Mouse (Mus musculus): Measurements from ENCODE around the gene Mslnl. TPM values are rescaled to one million over a fixed set of nuclear protein-coding genes. Genes with fewer than 3 reads are reported as not detected.

The Mslnl gene
- polyA plus RNA-seq, 1 experiment = 0.65 TPM

DNA sequence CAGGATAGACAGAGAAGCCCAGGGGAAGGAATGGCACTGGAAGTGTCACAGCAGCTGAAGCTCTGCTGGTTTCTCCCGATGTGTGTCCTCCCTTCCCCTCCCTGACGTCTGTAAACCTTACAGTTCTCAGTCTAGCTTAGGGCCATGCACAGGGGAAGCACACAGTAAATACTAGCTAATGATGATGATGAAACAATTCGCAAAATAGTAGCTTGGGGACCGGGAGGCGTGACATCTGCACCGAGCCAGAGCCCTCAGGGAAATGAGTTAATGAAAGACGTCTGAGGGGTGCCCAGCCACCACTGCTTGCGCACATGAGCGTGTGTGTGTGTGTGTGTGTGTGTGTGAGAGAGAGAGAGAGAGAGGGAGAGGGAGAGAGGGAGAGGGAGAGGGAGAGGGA, 33.5 kb downstream of the Mslnl start:
- TF ChIP-seq CTCF (IDR thresholded peaks at IDR 0.05; ENCODE audit: control insufficient read depth, insufficient read depth, insufficient replicate concordance, low read depth, low read length) = no peak
- no peak for TF ChIP-seq POLR2A (IDR thresholded peaks at IDR 0.05; ENCODE audit: control insufficient read depth, low read depth, low read length)
- Histone ChIP-seq H3K27ac (ENCODE audit: control insufficient read depth, insufficient read depth, low read depth, low read length) (no peak overlapping the region), H3K4me3 (ENCODE audit: control insufficient read depth, low read depth, low read length) (no peak overlapping the region), H3K27me3 (ENCODE audit: control insufficient read depth, insufficient read depth, low read length) (no peaks in the 10 kb centered on the region), H3K36me3 (ENCODE audit: control insufficient read depth, insufficient read depth, low read length) (no peaks in the 10 kb centered on the region), H3K4me1 (ENCODE audit: control insufficient read depth, insufficient read depth, low read length) (peaks cover 3% of the 10 kb centered on the region)

DNA sequence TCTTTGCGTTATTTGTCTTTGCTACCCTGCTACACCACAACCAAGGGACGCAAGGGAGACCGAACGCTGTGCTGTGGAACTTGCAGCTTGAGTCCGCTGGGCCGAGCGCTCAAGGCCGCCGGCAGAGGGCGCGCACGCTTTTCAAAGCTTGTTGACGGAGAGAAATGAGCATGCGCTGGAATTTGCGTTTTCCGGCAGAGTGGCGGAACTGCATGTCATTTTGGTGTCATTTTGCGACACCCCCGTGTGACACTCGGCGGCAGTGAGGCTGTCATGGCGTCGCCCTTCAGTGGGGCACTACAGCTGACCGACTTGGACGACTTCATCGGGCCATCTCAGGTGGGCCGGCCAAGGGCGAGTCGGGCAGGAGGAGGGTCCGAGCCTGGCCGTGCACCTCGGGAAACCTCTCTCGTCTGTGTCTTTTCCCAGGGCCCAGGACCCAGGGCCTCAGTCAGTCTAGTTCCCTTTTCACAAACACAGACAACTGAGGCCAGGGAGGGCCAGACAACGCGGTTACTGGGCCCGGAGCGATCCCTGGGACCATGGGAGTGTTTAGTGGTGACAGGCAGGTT, 37.8 kb downstream of the Mslnl start, which contains the start of gene Narfl:
TSS of gene Narfl (plus strand) at position 228 of the 572 bp plus-strand sequence.
- Histone ChIP-seq H3K27ac (ENCODE audit: control insufficient read depth, insufficient read depth, low read depth, low read length) (no peak within 1 kb of the TSS), H3K27me3 (ENCODE audit: control insufficient read depth, insufficient read depth, low read length) (no peaks in the 10 kb centered on the region), H3K4me1 (ENCODE audit: control insufficient read depth, insufficient read depth, low read length) (peaks cover 5% of the 10 kb centered on the region), H3K4me3 (ENCODE audit: control insufficient read depth, low read depth, low read length) (peak within 1 kb of the TSS; percentile 92), H3K36me3 (ENCODE audit: control insufficient read depth, insufficient read depth, low read length) (peaks cover 2% of the 10 kb centered on the region; the same call in 1 of the 2 replicates)
- TF ChIP-seq CTCF (IDR thresholded peaks at IDR 0.05; ENCODE audit: control insufficient read depth, insufficient read depth, insufficient replicate concordance, low read depth, low read length) (peak; percentile 95; the same call in 1 of the 2 replicates), POLR2A (IDR thresholded peaks at IDR 0.05; ENCODE audit: control insufficient read depth, low read depth, low read length) (peak; percentile 62; the same call in 1 of the 2 replicates)

DNA sequence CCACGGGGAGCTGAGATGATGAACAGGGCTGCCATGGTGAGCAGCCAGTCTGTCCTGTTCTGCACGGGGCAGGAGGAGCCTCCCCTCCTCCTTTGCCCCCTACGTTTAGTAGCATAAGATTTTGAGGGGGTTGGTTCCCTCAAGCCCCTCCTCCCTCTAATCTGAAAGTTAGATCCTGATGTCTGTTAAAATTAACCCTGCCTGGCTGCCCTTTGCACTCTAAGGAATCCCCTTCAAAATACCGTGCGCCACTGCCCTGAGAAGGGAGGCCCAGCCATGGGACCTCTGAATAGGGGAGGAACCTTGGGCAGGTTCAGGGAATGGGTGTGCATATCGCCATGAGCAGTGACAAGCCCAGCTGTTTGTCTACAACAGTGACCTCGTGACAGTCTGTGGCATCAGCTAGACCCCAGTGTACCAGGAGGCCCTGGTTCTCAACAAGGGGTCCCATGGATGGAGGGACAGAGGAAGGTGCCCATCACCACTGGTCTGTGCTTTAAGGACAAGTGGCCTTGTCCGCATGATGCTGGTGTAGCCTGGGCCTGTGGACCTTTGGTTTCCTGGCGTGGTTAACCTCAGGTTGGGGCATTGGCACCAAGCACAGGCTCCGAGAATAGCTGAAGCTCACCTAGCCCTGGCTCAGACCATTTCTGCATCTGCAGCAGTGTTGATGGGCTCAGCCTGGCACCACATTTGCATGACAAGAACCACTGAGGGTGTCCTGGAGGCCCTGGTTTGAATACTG, 39.6 kb downstream of the Mslnl start:
- Histone ChIP-seq H3K4me1 (ENCODE audit: control insufficient read depth, insufficient read depth, low read length) (peaks cover 5% of the 10 kb centered on the region), H3K27me3 (ENCODE audit: control insufficient read depth, insufficient read depth, low read length) (no peaks in the 10 kb centered on the region), H3K36me3 (ENCODE audit: control insufficient read depth, insufficient read depth, low read length) (peaks cover 2% of the 10 kb centered on the region; the same call in 1 of the 2 replicates), H3K4me3 (ENCODE audit: control insufficient read depth, low read depth, low read length) (no peak overlapping the region), H3K27ac (ENCODE audit: control insufficient read depth, insufficient read depth, low read depth, low read length) (no peak overlapping the region)
- TF ChIP-seq CTCF (IDR thresholded peaks at IDR 0.05; ENCODE audit: control insufficient read depth, insufficient read depth, insufficient replicate concordance, low read depth, low read length) (no peak), POLR2A (IDR thresholded peaks at IDR 0.05; ENCODE audit: control insufficient read depth, low read depth, low read length) (no peak)

DNA sequence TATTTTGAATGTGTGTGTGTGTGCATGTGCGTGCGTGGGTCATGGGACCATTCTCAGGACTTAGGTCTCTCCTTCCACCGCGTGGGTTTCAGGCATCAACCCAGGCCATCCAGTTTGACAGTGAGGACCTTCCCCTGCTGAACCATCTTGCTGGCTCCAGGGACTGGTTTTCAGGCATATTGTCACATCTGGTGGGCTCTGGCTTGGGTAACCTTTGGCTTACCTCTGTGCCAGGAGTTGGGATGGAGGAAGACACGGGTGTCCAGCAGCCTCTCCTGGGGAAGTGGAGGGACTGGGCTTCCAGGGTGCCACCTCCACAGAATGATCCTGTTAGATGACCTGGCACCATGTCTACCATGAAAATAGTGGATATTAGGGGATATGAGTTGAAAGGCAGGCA, 42.1 kb downstream of the Mslnl start:
- H3K36me3 ChIP-seq (ENCODE audit: control insufficient read depth, insufficient read depth, low read length) = peaks cover 5% of the 10 kb centered on the region
- peaks cover 5% of the 10 kb centered on the region for H3K4me1 ChIP-seq (ENCODE audit: control insufficient read depth, insufficient read depth, low read length)
- no peak overlapping the region for H3K27ac ChIP-seq (ENCODE audit: control insufficient read depth, insufficient read depth, low read depth, low read length)
- H3K27me3 ChIP-seq (ENCODE audit: control insufficient read depth, insufficient read depth, low read length) = no peaks in the 10 kb centered on the region
- no peak overlapping the region for H3K4me3 ChIP-seq (ENCODE audit: control insufficient read depth, low read depth, low read length)
- no peak for TF ChIP-seq POLR2A (IDR thresholded peaks at IDR 0.05; ENCODE audit: control insufficient read depth, low read depth, low read length)

DNA sequence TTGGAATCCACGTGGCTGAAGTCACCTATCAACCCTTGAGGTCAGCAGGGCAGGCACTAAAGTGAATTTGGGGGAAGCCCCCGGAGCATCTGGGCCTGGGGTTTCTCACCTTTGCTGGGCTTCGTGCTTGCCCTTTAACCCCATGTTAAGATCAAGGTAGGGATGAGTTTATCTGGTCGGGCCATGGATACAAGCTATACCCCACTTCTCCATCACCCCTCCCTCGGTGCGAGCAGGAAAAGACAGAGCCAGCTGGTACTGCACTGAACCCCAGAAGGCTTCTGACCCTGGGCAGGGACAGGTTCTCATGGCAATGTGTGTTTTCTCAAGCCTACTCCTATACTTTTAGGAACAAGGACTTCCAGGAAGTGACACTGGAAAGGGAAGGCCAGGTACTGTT, 45.5 kb downstream of the Mslnl start:
- peaks cover 5% of the 10 kb centered on the region for H3K36me3 ChIP-seq (ENCODE audit: control insufficient read depth, insufficient read depth, low read length)
- H3K27me3 ChIP-seq (ENCODE audit: control insufficient read depth, insufficient read depth, low read length) = no peaks in the 10 kb centered on the region
- no peak overlapping the region for H3K27ac ChIP-seq (ENCODE audit: control insufficient read depth, insufficient read depth, low read depth, low read length)
- H3K4me1 ChIP-seq (ENCODE audit: control insufficient read depth, insufficient read depth, low read length) = peaks cover 11% of the 10 kb centered on the region
- no peak for TF ChIP-seq CTCF (IDR thresholded peaks at IDR 0.05; ENCODE audit: control insufficient read depth, insufficient read depth, insufficient replicate concordance, low read depth, low read length)
- no peak for TF ChIP-seq POLR2A (IDR thresholded peaks at IDR 0.05; ENCODE audit: control insufficient read depth, low read depth, low read length)
- no peak overlapping the region for H3K4me3 ChIP-seq (ENCODE audit: control insufficient read depth, low read depth, low read length)

DNA sequence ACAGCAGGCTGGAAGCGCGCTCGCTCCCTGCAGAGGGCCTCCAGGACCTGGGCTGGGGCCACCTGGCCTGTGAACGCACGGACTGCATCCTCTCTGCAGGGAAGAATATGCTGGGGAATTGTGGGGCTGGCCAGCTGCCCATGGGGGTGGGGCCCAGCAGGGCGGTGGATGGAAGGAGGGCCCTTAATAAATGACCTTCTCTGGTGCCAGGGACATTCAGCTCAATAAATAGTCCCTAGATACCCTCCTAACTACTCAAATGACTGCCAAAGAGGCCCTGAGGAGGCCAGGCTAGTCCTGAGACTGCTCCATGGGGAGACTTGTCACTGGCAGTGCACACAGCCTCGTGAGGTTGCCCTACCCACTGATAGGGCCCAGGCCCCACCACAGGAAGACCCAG, 47.2 kb downstream of the Mslnl start:
- no peaks in the 10 kb centered on the region for H3K27me3 ChIP-seq (ENCODE audit: control insufficient read depth, insufficient read depth, low read length)
- H3K4me3 ChIP-seq (ENCODE audit: control insufficient read depth, low read depth, low read length) = no peak overlapping the region
- TF ChIP-seq POLR2A (IDR thresholded peaks at IDR 0.05; ENCODE audit: control insufficient read depth, low read depth, low read length) (no peak), CTCF (IDR thresholded peaks at IDR 0.05; ENCODE audit: control insufficient read depth, insufficient read depth, insufficient replicate concordance, low read depth, low read length) (no peak)
- H3K36me3 ChIP-seq (ENCODE audit: control insufficient read depth, insufficient read depth, low read length) = peaks cover 3% of the 10 kb centered on the region
- no peak overlapping the region for H3K27ac ChIP-seq (ENCODE audit: control insufficient read depth, insufficient read depth, low read depth, low read length)
- H3K4me1 ChIP-seq (ENCODE audit: control insufficient read depth, insufficient read depth, low read length) = peaks cover 11% of the 10 kb centered on the region

DNA sequence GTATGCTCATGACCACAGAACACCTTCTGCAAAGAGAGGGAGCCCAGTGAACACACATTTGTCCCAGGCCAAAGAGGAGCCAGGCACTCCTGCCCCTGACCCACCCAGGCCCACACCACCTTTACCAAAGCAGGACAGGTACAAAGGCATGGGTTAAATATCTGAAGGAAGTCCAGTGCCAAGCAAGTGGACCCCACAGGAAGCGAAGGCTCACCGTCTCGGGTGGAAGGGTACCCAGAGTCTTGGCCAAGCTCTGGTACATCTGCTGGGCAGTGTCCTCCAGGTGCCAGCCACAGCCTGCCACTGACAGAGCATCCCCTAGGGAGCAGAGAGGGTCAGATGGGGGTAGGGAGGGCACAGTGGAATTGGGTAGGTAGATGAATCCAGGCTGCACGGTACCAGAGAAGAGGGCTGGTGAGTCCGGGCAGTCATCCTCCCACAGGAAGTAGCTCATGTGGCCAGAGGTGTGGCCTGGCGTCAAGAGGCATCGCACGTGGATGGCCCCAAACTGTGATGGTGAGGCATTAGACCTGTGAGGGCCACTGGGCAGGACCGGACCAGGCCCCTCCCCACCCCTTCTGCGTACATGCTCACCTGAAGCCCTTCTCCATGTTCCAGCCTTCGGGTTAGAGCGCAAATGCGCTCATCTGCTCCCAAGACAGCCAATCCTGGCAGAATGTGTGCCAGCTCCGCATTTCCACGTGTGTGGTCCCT, 48.2 kb downstream of the Mslnl start:
- H3K27ac ChIP-seq (ENCODE audit: control insufficient read depth, insufficient read depth, low read depth, low read length) = no peak overlapping the region
- TF ChIP-seq POLR2A (IDR thresholded peaks at IDR 0.05; ENCODE audit: control insufficient read depth, low read depth, low read length) = no peak

More for the DNA sequence above, 48.2 kb downstream of the Mslnl start:
- no peak overlapping the region for H3K4me3 ChIP-seq (ENCODE audit: control insufficient read depth, low read depth, low read length)
- H3K27me3 ChIP-seq (ENCODE audit: control insufficient read depth, insufficient read depth, low read length) = no peaks in the 10 kb centered on the region
- peaks cover 11% of the 10 kb centered on the region for H3K4me1 ChIP-seq (ENCODE audit: control insufficient read depth, insufficient read depth, low read length)
- H3K36me3 ChIP-seq (ENCODE audit: control insufficient read depth, insufficient read depth, low read length) = peaks cover 3% of the 10 kb centered on the region
